Mouse (Mus musculus): ENCODE data around the gene Hivep3. TPM values are rescaled to one million over a fixed set of nuclear protein-coding genes. Genes with fewer than 3 reads are reported as not detected.

The Hivep3 gene
- polyA plus RNA-seq, 1 experiment from 2014 or later: 17.1 TPM

DNA sequence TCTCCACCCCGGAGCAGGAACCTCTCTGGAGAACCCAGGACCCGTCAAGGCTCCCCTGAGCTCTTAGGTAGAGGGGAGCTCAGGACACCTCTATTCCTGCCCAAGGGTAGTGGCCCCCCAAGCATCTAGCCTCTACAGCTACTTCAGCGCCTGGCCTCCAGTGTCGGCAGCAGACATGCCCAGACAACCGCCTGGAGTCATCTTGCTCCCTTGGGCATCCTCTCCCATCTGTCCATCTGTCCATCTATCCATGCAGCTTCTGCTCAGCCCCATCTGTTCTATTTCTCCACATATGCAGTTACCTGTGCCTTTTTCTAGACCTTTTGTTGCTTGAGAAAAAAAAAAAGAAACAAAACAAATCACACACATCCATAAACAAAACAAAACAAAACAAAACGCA, 400.6 kb downstream of the Hivep3 start:
- Histone ChIP-seq H3K4me3 (replicated peaks; ENCODE audit: low read depth, low read length) (no peak overlapping the region), H3K27me3 (ENCODE audit: control insufficient read depth, insufficient read depth, low read length) (no peaks in the 10 kb centered on the region), H3K4me1 (ENCODE audit: control insufficient read depth, insufficient read depth, low read length) (no peaks in the 10 kb centered on the region), H3K4me2 (ENCODE audit: low read length) (no peak overlapping the region), H3K9me3 (ENCODE audit: control insufficient read depth, low read length) (no peaks in the 10 kb centered on the region), H3K27ac (replicated peaks; ENCODE audit: low read depth, low read length) (no peak overlapping the region), H3K9ac (replicated peaks; ENCODE audit: low read length) (no peak overlapping the region), H3K36me3 (ENCODE audit: control insufficient read depth, insufficient read depth, low read length) (no peaks in the 10 kb centered on the region)
- ATAC-seq (ENCODE audit: low FRiP score, low TSS enrichment) (no peak), DNase-seq (no peak)
- 79% methylated on average over 6 of the region's 6 CpGs for WGBS

DNA sequence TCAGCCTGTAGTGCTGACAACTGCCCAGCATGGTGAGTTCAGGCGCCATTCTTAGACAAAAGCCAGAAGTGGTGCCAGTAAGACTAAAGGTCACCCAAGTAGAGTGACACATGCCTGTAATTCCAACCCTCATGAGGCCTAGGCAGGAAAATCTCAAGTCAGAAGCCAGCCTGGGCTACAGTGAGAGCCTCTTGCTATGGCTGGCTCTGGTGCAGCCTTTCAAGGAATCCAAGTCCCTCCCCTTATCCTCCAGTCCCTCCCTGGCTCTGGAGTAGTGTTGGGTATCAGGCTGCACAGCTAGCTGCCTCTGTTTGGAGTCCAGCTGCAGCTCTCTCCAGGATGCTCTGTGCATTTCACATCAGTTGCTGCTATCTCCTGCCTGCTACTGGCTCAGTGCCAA, 408.2 kb downstream of the Hivep3 start:
- no peaks in the 10 kb centered on the region for H3K9me3 ChIP-seq (ENCODE audit: control insufficient read depth, low read length)
- 71% methylated on average over 1 of the region's 1 CpGs for WGBS
- no peak overlapping the region for H3K4me3 ChIP-seq (replicated peaks; ENCODE audit: low read depth, low read length)
- no peak overlapping the region for H3K4me2 ChIP-seq (ENCODE audit: low read length)
- H3K4me1 ChIP-seq (ENCODE audit: control insufficient read depth, insufficient read depth, low read length): no peaks in the 10 kb centered on the region
- H3K27me3 ChIP-seq (ENCODE audit: control insufficient read depth, insufficient read depth, low read length): no peaks in the 10 kb centered on the region
- no peak for DNase-seq
- H3K27ac ChIP-seq (replicated peaks; ENCODE audit: low read depth, low read length): no peak overlapping the region
- ATAC-seq (ENCODE audit: low FRiP score, low TSS enrichment): no peak
- H3K36me3 ChIP-seq (ENCODE audit: control insufficient read depth, insufficient read depth, low read length): no peaks in the 10 kb centered on the region
- no peak overlapping the region for H3K9ac ChIP-seq (replicated peaks; ENCODE audit: low read length)

- H3K4me3 ChIP-seq (replicated peaks; ENCODE audit: low read depth, low read length): no peak overlapping the region
- no peak overlapping the region for H3K4me2 ChIP-seq (ENCODE audit: low read length)
- H3K9ac ChIP-seq (replicated peaks; ENCODE audit: low read length): no peak overlapping the region
- no peaks in the 10 kb centered on the region for H3K27me3 ChIP-seq (ENCODE audit: control insufficient read depth, insufficient read depth, low read length)
- H3K9me3 ChIP-seq (ENCODE audit: control insufficient read depth, low read length): no peaks in the 10 kb centered on the region
- no peak overlapping the region for H3K27ac ChIP-seq (replicated peaks; ENCODE audit: low read depth, low read length)
- 80% methylated on average over 9 of the region's 9 CpGs for WGBS
- DNase-seq (no peak), ATAC-seq (ENCODE audit: low FRiP score, low TSS enrichment) (no peak)
- H3K4me1 ChIP-seq (ENCODE audit: control insufficient read depth, insufficient read depth, low read length): no peaks in the 10 kb centered on the region
- no peaks in the 10 kb centered on the region for H3K36me3 ChIP-seq (ENCODE audit: control insufficient read depth, insufficient read depth, low read length)
Observed at GRCm38 (mm10) chr4:120142905-120143304, 409.3 kb downstream of the Hivep3 start.

GRCm38 (mm10) chr4:120144343-120144742, 410.8 kb downstream of the Hivep3 start:
- Histone ChIP-seq H3K4me1 (ENCODE audit: control insufficient read depth, insufficient read depth, low read length) (peaks cover 9% of the 10 kb centered on the region), H3K4me2 (ENCODE audit: low read length) (no peak overlapping the region), H3K27ac (replicated peaks; ENCODE audit: low read depth, low read length) (no peak overlapping the region), H3K9ac (replicated peaks; ENCODE audit: low read length) (no peak overlapping the region), H3K4me3 (replicated peaks; ENCODE audit: low read depth, low read length) (no peak overlapping the region), H3K9me3 (ENCODE audit: control insufficient read depth, low read length) (no peaks in the 10 kb centered on the region), H3K27me3 (ENCODE audit: control insufficient read depth, insufficient read depth, low read length) (no peaks in the 10 kb centered on the region), H3K36me3 (ENCODE audit: control insufficient read depth, insufficient read depth, low read length) (no peaks in the 10 kb centered on the region)
- no peak for ATAC-seq (ENCODE audit: low FRiP score, low TSS enrichment)
- 86% methylated on average over 5 of the region's 5 CpGs for WGBS
- no peak for DNase-seq

DNA sequence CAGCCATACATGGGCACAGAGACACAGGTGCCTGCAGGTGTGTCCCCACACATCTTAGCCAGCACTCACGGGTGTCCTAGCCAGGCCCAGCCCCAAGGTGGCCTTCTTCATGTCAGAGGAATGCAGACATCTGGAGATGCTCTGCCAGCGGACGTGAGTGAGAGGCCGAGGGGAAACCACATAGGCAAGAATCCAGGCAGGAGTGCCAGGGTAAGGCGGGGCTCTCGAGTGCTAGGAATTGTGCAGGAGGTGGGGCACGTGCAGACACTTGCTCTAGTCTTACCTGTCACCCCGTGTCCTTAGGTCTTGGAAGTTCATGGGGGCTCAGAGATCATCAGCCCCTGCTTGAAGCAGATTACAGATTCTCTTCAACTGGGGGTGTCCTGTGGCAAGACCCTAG, 412.3 kb downstream of the Hivep3 start:
- no peaks in the 10 kb centered on the region for H3K27me3 ChIP-seq (ENCODE audit: control insufficient read depth, insufficient read depth, low read length)
- no peaks in the 10 kb centered on the region for H3K9me3 ChIP-seq (ENCODE audit: control insufficient read depth, low read length)
- no peak overlapping the region for H3K27ac ChIP-seq (replicated peaks; ENCODE audit: low read depth, low read length)
- H3K4me2 ChIP-seq (ENCODE audit: low read length): no peak overlapping the region
- H3K36me3 ChIP-seq (ENCODE audit: control insufficient read depth, insufficient read depth, low read length): no peaks in the 10 kb centered on the region
- ATAC-seq (ENCODE audit: low FRiP score, low TSS enrichment): no peak
- peaks cover 9% of the 10 kb centered on the region for H3K4me1 ChIP-seq (ENCODE audit: control insufficient read depth, insufficient read depth, low read length)
- no peak for DNase-seq
- WGBS: 86% methylated on average over 8 of the region's 8 CpGs
- no peak overlapping the region for H3K4me3 ChIP-seq (replicated peaks; ENCODE audit: low read depth, low read length)
- H3K9ac ChIP-seq (replicated peaks; ENCODE audit: low read length): no peak overlapping the region

DNA sequence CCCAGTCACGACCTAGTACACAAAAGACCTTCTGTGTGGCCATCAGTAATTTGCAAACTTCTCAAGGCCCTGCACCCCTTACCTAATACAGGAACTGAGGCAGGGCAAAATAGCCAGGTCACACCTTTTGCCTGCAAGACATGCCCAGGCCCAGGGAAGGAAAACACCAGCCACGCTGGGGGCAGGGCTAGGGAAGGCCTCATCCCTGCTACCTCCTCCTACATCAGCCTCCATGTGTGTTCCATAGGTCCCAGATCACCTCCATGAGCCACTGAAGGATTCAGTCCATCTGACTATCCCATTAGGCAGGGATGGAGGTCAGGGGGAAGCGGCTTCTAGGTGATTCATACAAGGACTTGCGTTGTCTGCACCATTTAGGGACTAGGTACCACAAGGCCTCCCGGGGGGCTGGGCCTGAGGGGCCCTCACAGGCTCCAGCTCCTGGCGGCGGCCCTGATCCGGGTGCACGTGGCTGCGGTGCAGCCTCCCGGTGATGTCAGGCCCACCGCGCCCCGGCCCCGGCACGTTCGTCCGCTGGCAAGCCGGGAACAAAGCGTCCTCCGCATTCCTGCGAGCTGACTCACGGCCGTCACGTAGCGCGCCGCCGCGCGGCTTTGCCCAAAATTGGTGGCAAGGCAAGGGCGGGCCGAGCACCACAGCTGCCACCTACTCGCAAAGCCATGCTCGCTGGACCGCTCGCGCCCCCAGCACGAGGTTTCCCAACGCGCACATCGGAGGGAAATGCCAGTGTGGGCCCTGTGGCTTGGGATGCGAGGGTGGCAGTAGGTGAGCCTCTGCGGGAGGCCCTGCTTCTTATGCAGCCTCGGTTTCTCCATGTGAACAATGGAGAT, 414.9 kb downstream of the Hivep3 start:
- H3K4me3 ChIP-seq (replicated peaks; ENCODE audit: low read depth, low read length): peak overlapping the region; percentile 19
- peak overlapping the region; percentile 45 for H3K27ac ChIP-seq (replicated peaks; ENCODE audit: low read depth, low read length)
- WGBS: 6% methylated on average over 45 of the region's 45 CpGs
- ATAC-seq (ENCODE audit: low FRiP score, low TSS enrichment) (peak; percentile 79), DNase-seq (peak; percentile 84)
- no peaks in the 10 kb centered on the region for H3K36me3 ChIP-seq (ENCODE audit: control insufficient read depth, insufficient read depth, low read length)
- no peaks in the 10 kb centered on the region for H3K27me3 ChIP-seq (ENCODE audit: control insufficient read depth, insufficient read depth, low read length)
- peak overlapping the region; percentile 59 for H3K9ac ChIP-seq (replicated peaks; ENCODE audit: low read length)
- peaks cover 9% of the 10 kb centered on the region for H3K4me1 ChIP-seq (ENCODE audit: control insufficient read depth, insufficient read depth, low read length)
- peak overlapping the region; percentile 55 for H3K4me2 ChIP-seq (ENCODE audit: low read length)
- H3K9me3 ChIP-seq (ENCODE audit: control insufficient read depth, low read length): no peaks in the 10 kb centered on the region

- 26% methylated on average over 3 of the region's 3 CpGs for WGBS
- H3K9ac ChIP-seq (replicated peaks; ENCODE audit: low read length): peak overlapping the region; percentile 59
- peak; percentile 44; the same call in 1 of the 2 replicates for ATAC-seq (ENCODE audit: low FRiP score, low TSS enrichment)
- DNase-seq: peak; percentile 68
- H3K4me3 ChIP-seq (replicated peaks; ENCODE audit: low read depth, low read length): peak overlapping the region; percentile 19
- H3K4me2 ChIP-seq (ENCODE audit: low read length): peak overlapping the region; percentile 55
- no peaks in the 10 kb centered on the region for H3K36me3 ChIP-seq (ENCODE audit: control insufficient read depth, insufficient read depth, low read length)
- H3K27ac ChIP-seq (replicated peaks; ENCODE audit: low read depth, low read length): peak overlapping the region; percentile 45; the same call in 1 of the 2 replicates
- no peaks in the 10 kb centered on the region for H3K9me3 ChIP-seq (ENCODE audit: control insufficient read depth, low read length)
- H3K27me3 ChIP-seq (ENCODE audit: control insufficient read depth, insufficient read depth, low read length): no peaks in the 10 kb centered on the region
- H3K4me1 ChIP-seq (ENCODE audit: control insufficient read depth, insufficient read depth, low read length): peaks cover 9% of the 10 kb centered on the region
Observed at GRCm38 (mm10) chr4:120149142-120149524, 415.5 kb downstream of the Hivep3 start.

- no peak overlapping the region for H3K4me3 ChIP-seq (replicated peaks; ENCODE audit: low read depth, low read length)
- 68% methylated on average over 6 of the region's 6 CpGs for WGBS
Observed at GRCm38 (mm10) chr4:120150345-120150920, 416.8 kb downstream of the Hivep3 start.

DNA sequence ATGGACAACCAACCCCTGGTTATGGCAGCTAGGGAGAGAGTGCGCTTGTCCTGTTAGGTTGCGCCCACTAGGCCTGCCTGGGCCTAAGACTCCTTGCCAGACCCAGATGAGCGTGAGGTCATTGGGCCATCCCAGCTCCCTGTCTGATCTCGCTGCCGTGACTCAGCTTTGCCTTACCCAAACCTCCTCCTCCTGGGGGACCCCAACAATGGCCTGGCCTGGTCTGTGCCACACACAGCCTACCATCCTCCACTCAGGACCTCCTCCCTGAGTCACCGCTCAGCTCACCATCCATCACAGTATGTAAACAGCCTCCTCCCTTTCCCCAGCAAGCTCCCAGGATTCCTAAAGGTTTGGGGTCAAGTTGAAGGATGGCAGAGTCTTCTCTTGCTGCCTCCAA, 418.3 kb downstream of the Hivep3 start:
- no peak overlapping the region for H3K27ac ChIP-seq (replicated peaks; ENCODE audit: low read depth, low read length)
- WGBS: 81% methylated on average over 6 of the region's 6 CpGs
- no peak overlapping the region for H3K4me2 ChIP-seq (ENCODE audit: low read length)
- no peak for DNase-seq
- peaks cover 9% of the 10 kb centered on the region for H3K4me1 ChIP-seq (ENCODE audit: control insufficient read depth, insufficient read depth, low read length)
- no peak overlapping the region for H3K9ac ChIP-seq (replicated peaks; ENCODE audit: low read length)
- H3K4me3 ChIP-seq (replicated peaks; ENCODE audit: low read depth, low read length): no peak overlapping the region
- H3K9me3 ChIP-seq (ENCODE audit: control insufficient read depth, low read length): no peaks in the 10 kb centered on the region
- H3K27me3 ChIP-seq (ENCODE audit: control insufficient read depth, insufficient read depth, low read length): no peaks in the 10 kb centered on the region
- ATAC-seq (ENCODE audit: low FRiP score, low TSS enrichment): no peak
- H3K36me3 ChIP-seq (ENCODE audit: control insufficient read depth, insufficient read depth, low read length): no peaks in the 10 kb centered on the region

More at GRCm38 (mm10) chr4:120150345-120150920, 416.8 kb downstream of the Hivep3 start:
- no peaks in the 10 kb centered on the region for H3K9me3 ChIP-seq (ENCODE audit: control insufficient read depth, low read length)
- H3K27ac ChIP-seq (replicated peaks; ENCODE audit: low read depth, low read length): no peak overlapping the region
- H3K4me2 ChIP-seq (ENCODE audit: low read length): no peak overlapping the region
- H3K4me1 ChIP-seq (ENCODE audit: control insufficient read depth, insufficient read depth, low read length): peaks cover 9% of the 10 kb centered on the region
- no peaks in the 10 kb centered on the region for H3K36me3 ChIP-seq (ENCODE audit: control insufficient read depth, insufficient read depth, low read length)
- ATAC-seq (ENCODE audit: low FRiP score, low TSS enrichment) (no peak), DNase-seq (no peak)
- no peaks in the 10 kb centered on the region for H3K27me3 ChIP-seq (ENCODE audit: control insufficient read depth, insufficient read depth, low read length)
- no peak overlapping the region for H3K9ac ChIP-seq (replicated peaks; ENCODE audit: low read length)

All from midbrain, embryonic 14.5 days (tissue).